Mouse (Mus musculus): ENCODE results near the gene Akap17b.
"Not testable (repeated sequence)": the region's sequence is repeated elsewhere in the genome, so short reads cannot be mapped to it uniquely, and the experiment has no call there.

Gene Akap17b

DNA sequence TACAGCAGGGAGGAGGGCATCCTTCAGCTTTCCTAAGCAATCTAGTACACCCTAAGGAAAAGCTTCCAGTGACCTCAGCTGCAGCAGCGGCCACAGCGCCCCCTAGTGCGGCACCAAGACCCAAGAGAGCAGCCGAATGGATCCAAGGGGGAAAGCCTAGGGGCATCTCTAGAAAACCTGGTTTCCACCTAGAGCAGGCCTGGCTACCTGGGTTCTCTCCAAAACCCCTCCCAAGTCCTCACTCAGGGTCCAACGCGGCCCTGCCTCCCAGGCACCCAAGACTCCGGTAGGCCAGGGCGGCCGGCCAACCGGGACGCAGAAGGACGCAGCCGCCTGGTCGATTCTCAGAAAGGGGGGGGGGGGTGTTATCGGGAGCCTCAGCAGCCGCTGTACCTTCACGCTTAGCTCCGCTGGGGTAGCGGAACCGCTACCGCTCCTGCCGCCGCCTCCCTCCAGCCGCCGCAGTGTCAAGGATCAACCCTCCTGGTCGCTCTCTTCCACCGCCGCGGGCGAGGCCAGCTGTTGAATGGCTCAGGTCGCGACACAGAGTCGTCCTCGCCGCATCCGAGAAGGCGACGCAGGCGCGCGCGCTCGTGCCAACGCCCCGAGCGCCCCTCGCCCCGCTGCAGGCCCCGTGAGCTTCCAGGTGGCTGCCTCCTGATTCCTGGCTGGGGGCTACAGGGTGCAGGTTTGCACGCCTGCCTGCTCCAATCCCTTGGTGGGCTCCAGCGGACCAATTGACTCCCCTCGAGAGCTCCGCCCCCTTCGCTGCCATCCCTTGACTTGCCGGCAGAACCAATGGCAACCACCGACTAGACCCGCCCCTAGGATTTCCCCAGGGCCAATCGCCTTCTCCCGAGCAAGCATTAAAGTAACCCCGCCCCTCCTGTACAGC is at the start of gene Akap17b:
Gene Akap17b, minus strand, starts transcription at position 739 of the 895 bp plus-strand sequence.
- in situ Hi-C loops (cut with MboI, MseI): no loop called here

DNA sequence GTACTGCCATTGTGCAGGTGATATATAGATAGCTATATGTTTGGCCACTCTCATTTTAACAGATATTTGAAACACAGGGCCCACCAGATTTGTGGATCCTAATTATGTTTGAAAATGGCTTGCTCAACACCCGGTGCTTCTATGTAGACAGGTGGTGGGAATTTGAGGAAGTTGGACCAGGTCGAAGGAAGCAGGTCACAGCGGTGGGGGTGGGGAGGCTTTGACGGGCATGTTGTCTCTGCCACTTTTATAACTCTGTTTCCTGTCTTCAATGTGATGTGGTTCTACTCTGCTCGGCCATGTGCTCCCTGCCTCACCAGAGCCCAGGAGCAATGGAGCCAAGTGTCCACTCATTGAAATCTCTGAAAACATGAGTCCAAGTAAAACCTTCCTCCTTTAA is 46.2 kb upstream of the Akap17b start:
- in situ Hi-C loops (cut with MboI, MseI): no loop called here

DNA sequence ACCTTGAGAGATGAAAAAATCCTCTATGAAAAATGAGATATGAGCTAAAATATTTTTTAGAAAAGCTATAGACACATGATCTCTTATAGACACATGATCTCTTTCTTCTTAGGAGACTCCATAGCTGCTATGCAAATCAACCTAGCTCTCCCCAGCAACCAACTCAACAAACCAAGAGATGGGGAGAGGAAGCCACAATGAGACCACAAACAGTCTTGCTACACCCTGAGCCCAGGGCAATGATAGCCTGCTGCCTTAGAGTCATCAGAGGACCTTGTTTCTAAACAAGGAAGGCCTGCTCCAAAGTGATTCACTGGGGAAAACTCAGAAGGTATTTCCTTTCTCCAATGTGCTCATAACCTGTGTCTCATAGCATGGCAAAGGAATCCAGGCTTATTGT is 44.5 kb upstream of the Akap17b start:
- in situ Hi-C loops (cut with MboI, MseI): no loop called here

DNA sequence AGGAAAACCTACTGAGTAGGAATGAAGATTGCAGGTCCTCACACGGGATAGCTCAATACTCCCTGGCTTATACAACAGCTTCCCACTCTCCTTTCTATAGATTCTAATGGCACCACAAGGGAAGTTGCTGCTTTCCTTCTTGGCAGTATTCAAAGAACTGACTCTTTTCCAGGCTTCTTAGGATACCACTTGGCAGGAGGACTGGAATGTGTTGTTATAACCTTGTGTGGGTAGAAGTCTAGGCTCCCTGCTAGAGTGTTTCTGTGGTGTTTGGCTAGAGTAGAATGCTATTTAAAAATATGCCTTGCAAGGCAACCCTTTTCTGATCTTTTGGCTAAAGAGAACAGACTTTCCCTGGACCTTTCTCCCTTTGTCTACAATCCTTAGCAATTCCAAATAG is 31.6 kb upstream of the Akap17b start:
- in situ Hi-C loops (cut with MboI, MseI): no loop called here

DNA sequence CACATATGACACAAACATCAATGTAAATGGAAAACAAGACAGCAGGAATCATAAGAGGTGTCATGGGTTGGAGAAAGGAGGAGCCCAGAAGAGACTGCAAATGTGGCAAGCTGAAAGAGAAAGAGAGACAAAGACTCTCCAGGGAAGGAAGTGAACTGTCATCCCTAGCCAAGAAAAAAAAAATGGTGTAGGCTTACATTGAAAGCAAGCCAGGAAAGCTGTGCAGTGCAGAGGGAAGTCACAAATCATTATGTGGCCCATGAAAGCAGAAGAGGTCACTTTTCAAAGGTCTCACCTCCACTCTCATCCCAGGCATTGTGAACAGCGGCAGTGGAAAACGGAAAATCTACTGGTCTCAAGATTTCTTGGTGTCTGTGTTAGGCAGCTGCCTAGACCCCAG is 27.5 kb upstream of the Akap17b start:
- in situ Hi-C loops (cut with MboI, MseI): no loop called here

DNA sequence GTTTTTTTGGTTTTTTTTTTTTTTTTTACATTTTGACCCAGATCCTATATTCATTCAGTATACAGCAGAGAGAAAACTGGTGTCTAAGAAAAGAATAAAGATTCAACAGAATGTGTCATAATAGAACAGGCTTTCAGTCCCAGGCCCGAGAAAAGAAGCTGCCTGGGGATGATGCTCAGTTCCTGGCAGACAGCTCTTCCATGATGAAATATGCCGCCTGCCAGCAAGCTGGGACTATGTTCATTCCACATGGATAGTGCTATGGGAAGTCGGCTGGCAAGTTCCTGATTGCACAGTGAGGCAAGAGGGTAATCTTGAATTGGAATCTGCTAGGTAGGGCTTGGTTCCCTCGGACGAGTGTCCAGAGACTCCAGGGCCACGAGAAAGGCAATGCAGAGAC is 5.1 kb downstream of the Akap17b start:
- in situ Hi-C loops (cut with MboI, MseI): no loop called here

DNA sequence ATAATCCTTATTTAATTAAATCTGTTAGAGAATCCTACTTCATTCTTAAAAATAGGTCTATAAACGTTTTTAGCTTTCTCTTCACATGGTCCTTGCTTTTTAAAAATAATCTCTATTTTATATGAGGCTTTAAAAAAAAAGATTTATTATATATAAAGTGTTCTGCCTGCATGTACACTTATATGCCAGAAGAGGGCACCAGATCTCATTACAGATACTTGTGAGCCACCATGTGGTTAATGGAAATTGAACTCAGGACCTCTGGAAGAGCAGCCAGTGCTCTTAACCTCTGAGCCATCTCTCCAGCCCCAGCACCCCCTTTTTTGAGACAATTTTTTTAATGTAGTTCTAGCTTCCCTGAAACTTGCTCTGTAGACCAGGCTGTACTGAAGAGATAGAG is 14.4 kb downstream of the Akap17b start:
- in situ Hi-C loops (cut with MboI, MseI): no loop called here

DNA sequence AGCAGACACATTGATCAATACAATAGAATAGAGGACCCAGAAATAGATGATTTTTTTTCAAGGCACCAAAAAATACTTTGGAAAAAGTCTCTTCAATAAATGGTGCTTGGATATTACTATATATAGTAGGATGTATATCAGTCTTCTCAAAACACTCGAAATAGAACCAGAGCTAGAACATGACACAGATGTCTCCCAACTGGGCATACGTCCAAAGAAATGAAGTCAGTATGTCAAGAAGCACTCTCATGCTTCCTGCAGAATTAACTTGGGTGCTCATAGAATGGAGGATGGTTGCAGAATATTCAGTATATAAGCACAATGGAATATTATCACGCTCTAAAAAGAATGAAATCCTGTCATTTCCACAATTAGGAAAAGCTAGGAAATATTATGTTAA is 17.1 kb downstream of the Akap17b start:
- in situ Hi-C loops (cut with MboI, MseI): no loop called here

DNA sequence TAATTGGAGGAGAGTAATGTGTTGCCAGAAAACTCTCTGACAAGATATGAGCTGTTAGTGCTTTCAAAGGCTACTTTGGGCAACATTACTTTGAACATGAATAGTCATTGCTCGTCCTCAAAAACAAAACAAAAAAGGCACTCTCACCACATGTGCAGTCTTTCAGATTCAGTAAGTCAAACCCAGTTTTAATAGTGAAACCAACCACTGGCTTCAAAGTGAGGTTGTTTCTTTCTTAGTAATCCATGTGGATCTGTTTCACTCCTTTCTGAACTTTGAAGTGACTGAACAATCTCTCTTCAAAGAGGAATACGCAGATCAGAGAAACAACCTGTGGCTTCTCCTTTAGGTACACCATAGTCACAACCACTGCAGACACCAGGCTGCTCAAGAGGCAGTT is 36.1 kb downstream of the Akap17b start:
- in situ Hi-C loops (cut with MboI, MseI): no loop called here

DNA sequence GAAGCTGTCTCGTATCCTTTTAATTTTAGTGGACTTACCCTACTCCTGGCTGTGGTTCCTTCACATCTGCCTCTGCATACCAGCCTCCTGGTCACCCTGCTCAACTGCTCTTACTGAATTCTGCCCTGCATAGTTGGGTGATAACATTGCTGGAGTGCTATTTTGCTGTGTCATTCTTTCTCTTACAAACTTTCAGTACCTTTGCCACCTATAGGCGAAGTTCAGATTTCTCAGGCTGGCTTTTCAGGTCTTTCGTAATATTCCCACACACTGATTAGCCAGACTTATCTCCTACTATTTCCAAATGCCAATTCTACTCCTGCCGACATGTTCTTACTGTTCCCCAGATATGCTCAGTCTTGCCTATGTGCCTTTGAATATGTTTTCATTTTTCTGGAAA is 41.2 kb downstream of the Akap17b start:
- in situ Hi-C loops (cut with MboI, MseI): no loop called here

DNA sequence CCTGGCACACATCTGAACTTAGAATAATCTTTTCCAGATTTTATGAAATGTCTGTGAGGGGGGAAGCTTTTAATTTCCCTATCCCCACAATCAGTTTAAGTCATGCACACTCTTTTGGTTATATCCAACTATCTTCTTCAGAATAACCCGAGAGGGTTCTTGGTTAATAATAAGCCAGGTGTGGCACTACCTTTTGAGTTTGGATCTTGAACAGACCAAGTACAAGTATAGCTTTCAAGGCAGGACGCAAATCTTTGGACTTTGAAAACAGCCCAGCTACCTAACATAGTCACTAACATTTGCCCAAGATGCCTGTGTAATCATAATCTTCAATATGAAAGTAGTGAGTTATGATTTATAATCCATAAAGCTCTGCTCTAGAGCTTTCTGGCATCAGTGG is 42.3 kb downstream of the Akap17b start:
- in situ Hi-C loops (cut with MboI, MseI): no loop called here

DNA sequence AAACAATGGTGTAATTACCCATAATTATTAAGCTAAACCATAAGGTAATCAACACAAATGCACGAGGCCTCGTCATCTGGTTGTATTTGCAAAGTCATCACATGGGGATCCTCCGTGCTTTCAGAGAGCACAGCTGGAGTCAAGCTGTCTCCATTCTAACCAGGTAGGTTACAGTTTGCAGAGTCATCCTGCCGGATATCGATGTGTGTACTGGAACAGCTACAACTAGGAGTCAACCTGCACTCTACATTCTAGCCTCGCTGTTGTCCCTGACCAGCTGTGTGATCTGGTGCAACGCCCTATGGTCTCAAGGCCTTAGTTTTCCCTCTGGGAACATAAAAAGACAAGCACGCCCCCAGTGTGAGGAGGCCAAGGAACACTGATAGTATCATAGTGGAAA is 45.1 kb downstream of the Akap17b start:
- in situ Hi-C loops (cut with MboI, MseI): no loop called here

DNA sequence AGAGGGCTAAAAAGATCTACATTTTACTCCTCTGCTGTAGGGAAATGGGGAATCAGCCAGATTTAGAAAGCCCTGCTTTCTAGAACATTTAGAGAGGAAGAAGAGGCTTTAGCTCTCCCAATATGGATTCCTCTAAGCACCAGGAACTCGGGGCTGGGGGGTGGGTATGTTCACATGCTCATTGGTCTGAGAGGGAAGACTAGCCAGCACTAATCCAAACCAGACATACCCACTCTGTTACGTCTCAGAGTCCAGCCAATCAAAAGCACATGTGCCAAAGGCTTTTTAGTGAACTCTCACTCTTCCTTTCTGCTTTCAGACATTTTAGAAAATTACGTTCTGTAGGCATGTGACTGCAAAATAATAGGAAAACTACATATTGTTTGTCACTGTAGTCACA is 45.5 kb downstream of the Akap17b start:
- in situ Hi-C loops (cut with MboI, MseI): no loop called here

DNA sequence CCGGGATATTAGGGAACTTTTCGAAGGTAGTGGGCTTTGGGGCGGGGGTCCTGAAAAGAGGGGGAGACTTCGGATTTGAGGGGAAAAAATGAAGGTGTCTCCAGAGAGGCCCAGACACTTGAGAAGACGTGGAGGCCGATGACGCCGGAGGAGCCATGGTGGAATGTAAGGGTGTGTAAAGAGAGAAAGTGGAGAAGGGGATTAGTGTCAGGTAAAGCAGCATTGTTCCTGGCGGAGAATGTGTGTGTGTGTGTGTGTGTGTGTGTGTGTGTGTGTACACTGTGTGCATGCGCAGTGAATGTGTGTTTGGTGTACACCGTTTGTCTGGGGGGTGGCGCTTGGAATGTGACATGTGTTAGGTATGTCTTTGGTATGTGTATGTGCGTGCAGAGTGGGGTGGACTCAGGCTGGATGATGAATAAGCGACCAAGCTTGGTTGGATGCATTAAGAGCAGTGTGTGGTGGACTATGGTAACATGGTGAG is 46.3 kb downstream of the Akap17b start:
- in situ Hi-C loops (cut with MboI, MseI): no loop called here

DNA sequence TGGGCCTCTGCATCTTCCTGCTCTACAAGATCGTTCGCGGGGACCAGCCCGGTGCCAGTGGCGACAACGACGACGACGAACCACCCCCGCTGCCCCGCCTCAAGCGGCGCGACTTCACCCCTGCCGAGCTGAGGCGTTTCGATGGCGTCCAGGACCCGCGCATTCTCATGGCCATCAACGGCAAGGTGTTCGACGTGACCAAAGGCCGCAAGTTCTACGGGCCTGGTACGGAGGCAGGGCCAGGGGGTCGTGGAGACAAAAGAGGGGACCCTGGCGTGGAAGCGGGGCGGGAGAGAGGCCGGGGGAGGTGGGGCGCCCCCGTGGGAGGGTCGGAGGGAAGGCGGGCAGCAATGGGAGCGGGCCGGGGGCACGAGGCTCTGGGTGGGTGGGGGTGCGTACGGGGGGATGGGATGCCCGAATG is 46.8 kb downstream of the Akap17b start:
- in situ Hi-C loops (cut with MboI, MseI): no loop called here

DNA sequence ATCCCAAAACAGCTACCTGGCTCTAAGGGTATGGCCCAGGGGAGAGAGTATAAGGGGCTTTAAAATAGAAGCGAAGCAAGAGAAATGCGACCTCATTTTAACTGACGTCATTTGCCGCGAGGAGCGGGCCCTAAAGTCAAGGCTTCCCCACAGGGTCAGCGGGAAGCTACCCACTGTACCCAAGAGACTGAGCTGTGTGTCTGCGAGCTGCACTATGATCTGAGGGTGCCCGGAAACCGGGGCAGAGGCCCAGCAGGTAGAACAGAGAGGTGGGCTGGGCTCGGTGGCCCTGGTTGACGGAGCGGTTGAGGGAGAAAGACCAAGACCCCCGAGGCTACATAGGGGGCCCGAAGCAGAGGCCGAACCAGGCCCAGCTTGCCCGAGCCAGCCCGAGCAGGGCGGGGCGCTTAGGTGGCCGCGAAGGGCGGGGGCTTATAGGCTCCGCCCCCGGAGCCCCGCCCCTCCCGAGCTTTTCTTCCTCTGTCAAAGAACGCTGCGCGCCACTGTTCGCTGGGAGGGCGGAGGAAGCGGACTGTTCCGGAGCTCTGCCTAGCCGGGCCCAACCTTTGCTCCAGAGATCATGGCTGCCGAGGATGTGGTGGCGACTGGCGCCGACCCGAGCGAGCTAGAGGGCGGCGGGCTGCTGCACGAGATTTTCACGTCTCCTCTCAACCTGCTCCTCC is 47.3 kb downstream of the Akap17b start, which contains the start of gene Pgrmc1:
Gene Pgrmc1, plus strand, starts transcription at position 500 of the 683 bp plus-strand sequence.
- in situ Hi-C loops (cut with MboI, MseI): no loop called here

DNA sequence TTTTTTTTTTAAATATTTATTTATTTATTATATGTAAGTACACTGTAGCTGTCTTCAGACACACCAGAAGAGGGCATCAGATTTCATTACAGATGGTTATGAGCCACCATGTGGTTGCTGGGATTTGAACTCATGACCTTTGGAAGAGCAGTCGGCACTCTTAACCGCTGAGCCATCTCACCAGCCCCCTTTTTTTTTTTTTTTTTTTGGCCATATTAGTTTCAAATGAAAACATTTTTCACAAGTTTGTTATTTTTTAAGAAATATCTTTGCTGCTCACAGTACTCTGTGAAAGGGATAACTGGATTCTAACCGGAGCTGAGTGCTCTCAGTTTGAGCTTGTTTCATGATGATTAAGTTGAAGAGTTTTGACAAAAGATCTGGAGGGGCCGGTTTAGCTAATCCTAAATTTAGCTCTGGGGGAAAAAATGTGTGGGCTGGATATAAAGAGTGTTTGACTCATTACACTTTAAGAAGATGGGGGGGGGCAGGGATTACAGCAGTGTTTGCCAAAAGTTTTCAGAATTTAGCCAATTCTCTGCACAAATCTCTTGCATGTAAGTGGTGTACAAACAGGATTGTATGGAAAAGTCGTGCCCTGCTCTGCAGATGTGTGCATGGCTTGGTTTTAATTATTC is 48.6 kb downstream of the Akap17b start:
- in situ Hi-C loops (cut with MboI, MseI): not testable (repeated sequence)

DNA sequence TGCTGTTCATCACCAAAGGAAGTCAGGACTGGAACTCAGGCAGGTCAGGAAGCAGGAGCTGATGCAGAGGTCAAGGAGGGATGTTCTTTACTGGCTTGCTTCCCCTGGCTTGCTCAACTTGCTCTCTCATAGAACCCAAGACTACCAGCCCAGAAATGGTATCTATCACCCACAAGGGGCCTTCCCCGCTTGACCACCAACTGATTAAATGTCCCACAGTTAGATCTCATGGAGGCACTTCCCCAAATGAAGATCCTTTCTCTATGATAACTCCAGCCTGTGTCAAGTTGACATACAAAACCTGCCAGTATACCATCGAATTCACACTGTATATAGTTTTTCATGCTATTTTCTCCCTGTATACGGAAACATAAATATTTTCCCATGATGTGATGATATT is 49.9 kb downstream of the Akap17b start:
- in situ Hi-C loops (cut with MboI, MseI): no loop called here

DNA sequence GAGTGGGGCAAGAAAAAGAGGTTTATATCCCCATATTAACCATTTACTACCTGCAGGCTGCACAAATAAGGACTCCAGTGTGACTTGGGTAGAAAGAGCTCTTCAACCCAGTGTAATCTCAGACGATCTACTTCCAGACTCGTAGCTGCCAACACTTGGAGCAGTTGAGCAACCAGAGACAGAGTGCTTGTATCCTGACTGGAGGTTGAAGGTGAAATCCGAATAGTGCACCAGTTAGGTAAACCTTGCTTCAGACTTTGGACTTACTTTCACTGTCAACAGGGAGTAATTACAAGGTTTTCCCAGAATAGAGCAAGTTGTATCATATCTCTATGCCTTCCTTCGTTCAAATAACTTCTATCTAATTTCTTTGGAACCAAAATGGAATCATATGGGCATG is 53.7 kb downstream of the Akap17b start:
- in situ Hi-C loops (cut with MboI, MseI): no loop called here

DNA sequence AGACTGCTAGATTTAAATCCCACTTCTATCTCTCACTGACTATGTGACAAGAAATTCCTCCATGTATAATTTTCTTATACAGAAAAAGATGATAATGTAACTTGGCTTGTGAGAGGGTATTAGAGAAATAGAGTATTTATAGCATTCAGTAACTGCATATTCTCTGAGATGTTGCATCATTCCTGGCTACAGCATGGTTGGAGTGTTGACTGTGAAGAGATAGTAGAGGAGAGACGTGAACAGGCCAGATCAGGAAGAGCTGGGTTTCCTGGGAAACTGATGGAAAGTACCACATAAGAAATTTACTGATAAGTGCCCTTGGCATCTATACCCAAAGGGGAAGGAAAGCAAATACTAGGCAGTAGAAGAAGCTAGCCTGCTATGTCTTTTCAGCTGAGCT is 54.1 kb downstream of the Akap17b start:
- in situ Hi-C loops (cut with MboI, MseI): no loop called here

DNA sequence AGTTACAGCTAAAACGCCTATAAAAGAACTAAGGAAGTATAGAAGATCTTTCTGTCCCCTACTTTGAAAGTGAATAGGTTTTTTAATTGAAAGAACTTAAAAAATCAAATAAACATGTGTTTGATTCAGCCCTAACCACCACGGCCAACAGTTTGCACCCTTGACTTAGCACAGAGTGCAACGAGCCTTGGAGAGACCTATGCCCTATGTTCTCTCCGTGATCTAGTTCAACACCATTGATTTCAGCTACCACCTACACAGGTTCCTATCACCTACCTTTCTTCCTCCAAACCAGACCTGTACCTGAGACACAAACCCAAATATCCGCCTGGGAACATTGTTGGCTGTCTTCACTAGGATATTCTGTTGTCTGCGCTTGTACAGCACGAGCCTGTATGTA is 54.9 kb downstream of the Akap17b start:
- in situ Hi-C loops (cut with MboI, MseI): no loop called here

Data from T-helper 17 cell (primary cell).